23 mouse cellular contexts compared by ENCODE assay signal in genomic region chr3:146843470-146843869, GRCm38 (mm10). TPM values are rescaled to one million over a fixed set of nuclear protein-coding genes. Genes with fewer than 3 reads are reported as not detected.
DNase-seq lines count a peak whose midpoint lies in the region; ATAC-seq lines count a peak whose summit lies in the region.
"Had no signal": no experiment of that assay in that cellular context is flagged by ENCODE, and none has a peak within 500 bp of the region (broad histone marks: within the 10 kb centered on the region; RNA-seq: fewer than 3 reads in every experiment).

No protein-coding gene starts in this region.

- H3K27me3 ChIP-seq in embryonic facial prominence, embryonic 13.5 days = no peaks in the 10 kb centered on the region
- no peaks in the 10 kb centered on the region for H3K27me3 ChIP-seq in embryonic facial prominence, embryonic 10.5 days (replicated peaks; ENCODE audit: low read depth, poor library complexity, severe bottlenecking)
- no peaks in the 10 kb centered on the region for H3K27me3 ChIP-seq in limb, embryonic 11.5 days (ENCODE audit: control insufficient read depth, insufficient read depth, low read length)
- H3K27me3 ChIP-seq: forebrain, embryonic 13.5 days; heart, embryonic 12.5 days; heart, embryonic 15.5 days; hindbrain, embryonic 15.5 days; intestine, embryonic 15.5 days had no signal

- H3K4me3 ChIP-seq in embryonic facial prominence, embryonic 13.5 days = no peak overlapping the region
- no peak overlapping the region for H3K4me3 ChIP-seq in embryonic facial prominence, embryonic 10.5 days
- no peak overlapping the region for H3K4me3 ChIP-seq in limb, embryonic 11.5 days (ENCODE audit: low read depth, low read length)
- H3K4me3 ChIP-seq: erythroblast, embryonic 14.5 days; forebrain, embryonic 13.5 days; heart, embryonic 12.5 days; heart, embryonic 15.5 days; hindbrain, embryonic 15.5 days; intestine, embryonic 15.5 days had no signal

- no peak for DNase-seq in embryonic facial prominence, embryonic 10.5 days (ENCODE audit: low spot score)
- DNase-seq in heart, adult 11 months = peak; percentile 51
- no peak for DNase-seq in heart, postnatal 14 days
- peak; percentile 21 for DNase-seq in limb, embryonic 11.5 days (ENCODE audit: low spot score)
- DNase-seq in retina, postnatal 1 day = no peak
- DNase-seq: adrenal gland, adult 8-10 months; adrenal gland, postnatal 25 days; cerebellum, adult 11-12 months; cerebellum, adult 8-10 months; cerebellum, postnatal 10 days; cerebellum, postnatal 36 days; embryo, embryonic 11 days; forebrain, postnatal 0 days; gastrocnemius, postnatal 10 days; heart, postnatal 4 days had no signal

- WGBS in embryonic facial prominence, embryonic 13.5 days = 42% methylated on average over 6 of the region's 6 CpGs
- 60% methylated on average over 6 of the region's 6 CpGs for WGBS in embryonic facial prominence, embryonic 10.5 days
- 45% methylated on average over 6 of the region's 6 CpGs for WGBS in limb, embryonic 11.5 days

- intact Hi-C loops in heart, postnatal 14 days (cut with DNase I) = no loop called here

- H3K27ac ChIP-seq in embryonic facial prominence, embryonic 13.5 days = no peak overlapping the region
- H3K27ac ChIP-seq in embryonic facial prominence, embryonic 10.5 days (replicated peaks) = no peak overlapping the region
- H3K27ac ChIP-seq in limb, embryonic 11.5 days (replicated peaks; ENCODE audit: low read depth, low read length) = no peak overlapping the region
- H3K27ac ChIP-seq: forebrain, embryonic 13.5 days; heart, embryonic 15.5 days; hindbrain, embryonic 15.5 days; intestine, embryonic 15.5 days had no signal

- no peaks in the 10 kb centered on the region for H3K9me3 ChIP-seq in embryonic facial prominence, embryonic 13.5 days
- no peaks in the 10 kb centered on the region for H3K9me3 ChIP-seq in embryonic facial prominence, embryonic 10.5 days
- no peaks in the 10 kb centered on the region for H3K9me3 ChIP-seq in limb, embryonic 11.5 days (ENCODE audit: control insufficient read depth, low read length)
- H3K9me3 ChIP-seq: forebrain, embryonic 13.5 days; heart, embryonic 12.5 days; heart, embryonic 15.5 days; hindbrain, embryonic 15.5 days; intestine, embryonic 15.5 days had no signal

- H3K4me1 ChIP-seq in embryonic facial prominence, embryonic 13.5 days = peaks cover 11% of the 10 kb centered on the region
- H3K4me1 ChIP-seq in embryonic facial prominence, embryonic 10.5 days = peaks cover 14% of the 10 kb centered on the region
- peaks cover 8% of the 10 kb centered on the region; the same call in 1 of the 2 replicates for H3K4me1 ChIP-seq in limb, embryonic 11.5 days (ENCODE audit: control insufficient read depth, insufficient read depth, low read length)
- H3K4me1 ChIP-seq: heart, embryonic 15.5 days; intestine, embryonic 15.5 days had no signal

- H3K9ac ChIP-seq in embryonic facial prominence, embryonic 13.5 days = no peak overlapping the region
- H3K9ac ChIP-seq in limb, embryonic 11.5 days (ENCODE audit: low read length) = no peak overlapping the region
- H3K9ac ChIP-seq: forebrain, embryonic 13.5 days; forebrain, postnatal 0 days; heart, embryonic 12.5 days; heart, embryonic 15.5 days; hindbrain, embryonic 15.5 days; intestine, embryonic 15.5 days had no signal

- no peak for ATAC-seq in embryonic facial prominence, embryonic 13.5 days (ENCODE audit: insufficient number of reproducible peaks, insufficient read depth, low FRiP score, low TSS enrichment, low read depth)
- ATAC-seq in limb, embryonic 11.5 days (ENCODE audit: insufficient number of reproducible peaks, low FRiP score, low TSS enrichment, low read depth) = no peak
- ATAC-seq: activated CD4-positive, CD25-positive, alpha-beta regulatory T cell, adult 4 months; forebrain, embryonic 13.5 days; forebrain, postnatal 0 days; intestine, embryonic 15.5 days had no signal

- peak overlapping the region; percentile 30 for H3K4me2 ChIP-seq in embryonic facial prominence, embryonic 13.5 days
- no peak overlapping the region for H3K4me2 ChIP-seq in limb, embryonic 11.5 days (ENCODE audit: low read depth, severe bottlenecking)
- H3K4me2 ChIP-seq: forebrain, embryonic 13.5 days; heart, embryonic 12.5 days; heart, embryonic 15.5 days; hindbrain, embryonic 15.5 days; intestine, embryonic 15.5 days had no signal

- H3K36me3 ChIP-seq in embryonic facial prominence, embryonic 13.5 days = no peaks in the 10 kb centered on the region
- no peaks in the 10 kb centered on the region for H3K36me3 ChIP-seq in embryonic facial prominence, embryonic 10.5 days (replicated peaks)
- no peaks in the 10 kb centered on the region for H3K36me3 ChIP-seq in limb, embryonic 11.5 days (ENCODE audit: control insufficient read depth, insufficient read depth, low read length)
- H3K36me3 ChIP-seq: heart, embryonic 12.5 days; heart, embryonic 15.5 days; hindbrain, embryonic 15.5 days; intestine, embryonic 15.5 days had no signal

RNA-seq across cellular contexts. Expression of gene Ttll7, which starts 8.7 kb away (rescaled TPM):
- 1.6 and 2.3 TPM in 2 replicates for polyA plus RNA-seq in embryonic facial prominence, embryonic 13.5 days (2015; fragmentation: Nextera tagmentation; extraction: Ambion mirVana)
- polyA plus RNA-seq in embryonic facial prominence, embryonic 10.5 days (2016; fragmentation: Nextera tagmentation; extraction: Ambion mirVana) = 4.8 and 6.3 TPM in 2 replicates
- 1 to 10 TPM; 3.8 TPM for total RNA-seq in heart, postnatal 14 days (2021)
- 1.7 and 2.3 TPM in 2 replicates for polyA plus RNA-seq in limb, embryonic 11.5 days (2014; fragmentation: Nextera tagmentation; extraction: Ambion mirVana)
- polyA plus RNA-seq: activated CD4-positive, CD25-positive, alpha-beta regulatory T cell, adult 4 months; erythroblast, embryonic 14.5 days had no signal

RNA-seq across cellular contexts. Expression of gene Prkacb, which starts 30.7 kb away (rescaled TPM):
- polyA plus RNA-seq in embryonic facial prominence, embryonic 13.5 days (2015; fragmentation: Nextera tagmentation; extraction: Ambion mirVana) = 69.1 and 72.4 TPM in 2 replicates
- polyA plus RNA-seq in embryonic facial prominence, embryonic 10.5 days (2016; fragmentation: Nextera tagmentation; extraction: Ambion mirVana) = 64.3 and 67.6 TPM in 2 replicates
- 10 to 100 TPM; 62.5 to 68.3 TPM for total RNA-seq in heart, postnatal 14 days (2021)
- 73.1 and 76.3 TPM in 2 replicates for polyA plus RNA-seq in limb, embryonic 11.5 days (2014; fragmentation: Nextera tagmentation; extraction: Ambion mirVana)

Comparison
In these comparisons a context has a peak if more than half of its experiments do, and no peak if none do; other contexts are left out.
1. DNase-seq: peak in heart, adult 11 months (single experiment) and limb, embryonic 11.5 days (single experiment); none in embryonic facial prominence, embryonic 10.5 days (single experiment), heart, postnatal 14 days (0 of 2) and retina, postnatal 1 day (single experiment).